Mouse (Mus musculus) hindbrain, embryonic 12.5 days (tissue): ENCODE results near the gene Klf13. TPM values are rescaled to one million over a fixed set of nuclear protein-coding genes. Genes with fewer than 3 reads are reported as not detected.

ENCODE experiments used
- ATAC-seq: fragments of 200-750 bp; cut with Nextera tagmentation; 2 replicates; pipeline ENCODE4 v1.8.0; 2017; ENCODE audit warnings: moderate TSS enrichment; ENCODE audit not compliant: low FRiP score
- H3K27ac ChIP-seq: fragments of 300-500 bp; sonication (generic); 2 replicates; pipeline ENCODE4 v1.5.1; 2016; ENCODE audit warnings: mild to moderate bottlenecking
- H3K27me3 ChIP-seq: fragments of 300-500 bp; sonication (generic); 2 replicates; pipeline ENCODE4 v1.6.1; 2016; ENCODE audit warnings: mild to moderate bottlenecking
- H3K36me3 ChIP-seq: fragments of 300-500 bp; sonication (generic); 2 replicates; pipeline ENCODE4 v1.6.1; 2016; ENCODE audit warnings: mild to moderate bottlenecking
- H3K4me1 ChIP-seq: fragments of 300-500 bp; sonication (generic); 2 replicates; pipeline ENCODE4 v1.6.1; 2016
- H3K4me2 ChIP-seq: fragments of 300-500 bp; sonication (generic); replicated peaks from 2 replicates; pipeline ENCODE4 v1.6.1; 2016; ENCODE audit warnings: mild to moderate bottlenecking
- H3K4me3 ChIP-seq: fragments of 300-500 bp; sonication (generic); 2 replicates; pipeline ENCODE4 v1.5.1; 2016; ENCODE audit warnings: mild to moderate bottlenecking
- H3K9ac ChIP-seq: fragments of 300-500 bp; sonication (generic); 2 replicates; pipeline ENCODE4 v1.6.1; 2016; ENCODE audit warnings: mild to moderate bottlenecking, moderate library complexity
- H3K9me3 ChIP-seq: fragments of 300-500 bp; sonication (generic); replicated peaks from 2 replicates; pipeline ENCODE4 v1.6.1; 2016; ENCODE audit warnings: mild to moderate bottlenecking
- WGBS: fragments of 180-500 bp; shearing (Covaris S2); methylation state at CpG from one replicate; pipeline ENCODE4 v1.1.7; 2016; 5-methylcytosine and 5-hydroxymethylcytosine counted together
- polyA plus RNA-seq: library from polyadenylated mRNA; unstranded; fragments of >200 nt; fragmentation: Nextera tagmentation; extraction: Ambion mirVana; gene quantifications from 2 replicates; pipeline ENCODE4 v1.2.1, GENCODE M21; 2016

Gene Klf13
- polyA plus RNA-seq, 1 experiment from 2014 or later: 30.1 TPM

GRCm38 (mm10) chr7:63941501-63941900 lies 2.8 kb upstream of the Klf13 start:
- no peak for ATAC-seq
- Histone ChIP-seq H3K36me3 (no peaks in the 10 kb centered on the region), H3K4me3 (no peak overlapping the region), H3K9me3 (no peaks in the 10 kb centered on the region), H3K27me3 (no peaks in the 10 kb centered on the region), H3K27ac (no peak overlapping the region), H3K4me1 (peaks cover 8% of the 10 kb centered on the region), H3K4me2 (no peak overlapping the region), H3K9ac (no peak overlapping the region)
- 84% methylated on average over 4 of the region's 4 CpGs for WGBS

DNA sequence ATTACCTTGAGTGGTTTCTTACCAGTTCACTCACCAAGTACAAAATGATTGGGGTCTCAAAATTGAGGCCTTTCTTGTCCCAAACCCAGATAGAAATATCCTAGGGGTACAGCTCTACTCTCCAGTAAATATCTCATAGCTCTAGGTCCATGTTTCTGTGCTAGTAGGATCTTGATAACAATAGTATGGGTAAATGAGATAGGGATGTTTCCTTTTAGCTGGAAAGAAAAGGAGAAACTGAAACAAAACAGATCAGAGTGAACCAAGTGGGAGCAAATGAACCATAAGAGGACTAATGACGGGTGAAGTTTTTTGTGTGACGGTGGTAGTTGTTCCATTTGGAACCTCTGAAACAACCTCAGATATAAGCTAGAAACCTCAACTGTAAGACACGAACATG lies 2.3 kb upstream of the Klf13 start:
- H3K4me3 ChIP-seq: no peak overlapping the region
- no peak overlapping the region for H3K4me2 ChIP-seq
- WGBS: 81% methylated on average over 3 of the region's 3 CpGs
- no peaks in the 10 kb centered on the region for H3K9me3 ChIP-seq
- H3K27me3 ChIP-seq: no peaks in the 10 kb centered on the region
- peaks cover 12% of the 10 kb centered on the region for H3K4me1 ChIP-seq
- H3K36me3 ChIP-seq: no peaks in the 10 kb centered on the region
- ATAC-seq: no peak
- no peak overlapping the region for H3K27ac ChIP-seq
- no peak overlapping the region for H3K9ac ChIP-seq

DNA sequence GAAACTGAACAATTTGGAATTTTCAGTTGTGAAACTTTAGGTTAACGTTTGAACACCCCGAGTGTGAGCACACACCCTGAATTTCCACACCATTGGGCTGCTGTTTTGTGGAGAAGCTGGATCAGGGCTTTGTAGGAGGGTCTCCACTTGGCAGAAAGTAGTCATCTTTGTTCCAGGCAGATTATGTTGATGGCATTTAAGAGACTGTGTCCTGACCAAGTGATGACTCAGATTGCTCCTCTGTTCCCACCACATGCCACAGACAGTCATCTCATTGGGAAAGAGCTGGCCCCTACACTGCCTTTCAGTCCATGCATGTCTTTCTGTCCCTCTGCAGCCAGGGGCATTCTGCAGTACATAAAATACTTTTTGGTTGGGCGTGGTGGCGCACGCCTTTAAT lies 1.6 kb upstream of the Klf13 start:
- no peak overlapping the region for H3K4me2 ChIP-seq
- H3K4me1 ChIP-seq: peaks cover 19% of the 10 kb centered on the region
- no peak overlapping the region for H3K27ac ChIP-seq
- H3K4me3 ChIP-seq: no peak overlapping the region
- 91% methylated on average over 5 of the region's 5 CpGs for WGBS
- no peaks in the 10 kb centered on the region for H3K36me3 ChIP-seq
- ATAC-seq: no peak
- H3K9me3 ChIP-seq: no peaks in the 10 kb centered on the region
- no peaks in the 10 kb centered on the region for H3K27me3 ChIP-seq
- no peak overlapping the region for H3K9ac ChIP-seq

GRCm38 (mm10) chr7:63939397-63939951 lies 759 bp upstream of the Klf13 start:
- ATAC-seq: peak; percentile 46; the same call in 1 of the 2 replicates
- 0% methylated on average over 37 of the region's 39 CpGs for WGBS
- peak overlapping the region; percentile 82 for H3K9ac ChIP-seq
- peak overlapping the region; percentile 90 for H3K4me2 ChIP-seq
- H3K4me1 ChIP-seq: peaks cover 27% of the 10 kb centered on the region
- H3K27ac ChIP-seq: peak overlapping the region; percentile 97
- no peaks in the 10 kb centered on the region for H3K9me3 ChIP-seq
- no peaks in the 10 kb centered on the region for H3K27me3 ChIP-seq
- H3K36me3 ChIP-seq: no peaks in the 10 kb centered on the region
- peak overlapping the region; percentile 68 for H3K4me3 ChIP-seq

- peak; percentile 75 for ATAC-seq
- peak overlapping the region; percentile 68 for H3K4me3 ChIP-seq
- H3K9ac ChIP-seq: peak overlapping the region; percentile 90
- H3K36me3 ChIP-seq: no peaks in the 10 kb centered on the region
- peak overlapping the region; percentile 90 for H3K4me2 ChIP-seq
- H3K4me1 ChIP-seq: peaks cover 29% of the 10 kb centered on the region
- no peaks in the 10 kb centered on the region for H3K27me3 ChIP-seq
- under 1% methylated on average over 85 of the region's 121 CpGs for WGBS
- peak overlapping the region; percentile 88 for H3K27ac ChIP-seq
- no peaks in the 10 kb centered on the region for H3K9me3 ChIP-seq
These were observed 425 bp downstream of the Klf13 start for GRCm38 (mm10) chr7:63938066-63938913.

GRCm38 (mm10) chr7:63937236-63938065 lies 1.3 kb downstream of the Klf13 start:
- Histone ChIP-seq H3K4me3 (peak overlapping the region; percentile 68), H3K27ac (peak overlapping the region; percentile 88), H3K27me3 (no peaks in the 10 kb centered on the region), H3K36me3 (no peaks in the 10 kb centered on the region), H3K4me2 (peak overlapping the region; percentile 90), H3K4me1 (peaks cover 29% of the 10 kb centered on the region), H3K9ac (peak overlapping the region; percentile 90), H3K9me3 (no peaks in the 10 kb centered on the region)
- WGBS: 1% methylated on average over 77 of the region's 88 CpGs
- peak; percentile 6 for ATAC-seq

GRCm38 (mm10) chr7:63936986-63937235 lies 1.8 kb downstream of the Klf13 start:
- Histone ChIP-seq H3K4me3 (peak overlapping the region; percentile 68), H3K4me2 (peak overlapping the region; percentile 90), H3K27ac (peak overlapping the region; percentile 88), H3K4me1 (peaks cover 29% of the 10 kb centered on the region), H3K27me3 (no peaks in the 10 kb centered on the region), H3K9me3 (no peaks in the 10 kb centered on the region), H3K36me3 (no peaks in the 10 kb centered on the region), H3K9ac (peak overlapping the region; percentile 90)
- no peak for ATAC-seq
- WGBS: under 1% methylated on average over 11 of the region's 11 CpGs

- Histone ChIP-seq H3K4me3 (peak overlapping the region; percentile 68), H3K27me3 (no peaks in the 10 kb centered on the region), H3K4me1 (peaks cover 29% of the 10 kb centered on the region), H3K27ac (peak overlapping the region; percentile 88), H3K4me2 (peak overlapping the region; percentile 90), H3K9ac (peak overlapping the region; percentile 90), H3K9me3 (no peaks in the 10 kb centered on the region), H3K36me3 (no peaks in the 10 kb centered on the region)
- WGBS: under 1% methylated on average over 34 of the region's 34 CpGs
- no peak for ATAC-seq
These were observed 2.3 kb downstream of the Klf13 start for GRCm38 (mm10) chr7:63936188-63936985.

GRCm38 (mm10) chr7:63935809-63936187 lies 2.9 kb downstream of the Klf13 start:
- Histone ChIP-seq H3K9me3 (no peaks in the 10 kb centered on the region), H3K36me3 (no peaks in the 10 kb centered on the region), H3K4me1 (peaks cover 29% of the 10 kb centered on the region), H3K27ac (no peak overlapping the region), H3K4me3 (peak overlapping the region; percentile 68), H3K4me2 (peak overlapping the region; percentile 90), H3K9ac (peak overlapping the region; percentile 90), H3K27me3 (no peaks in the 10 kb centered on the region)
- WGBS: 18% methylated on average over 8 of the region's 8 CpGs
- ATAC-seq: no peak

DNA sequence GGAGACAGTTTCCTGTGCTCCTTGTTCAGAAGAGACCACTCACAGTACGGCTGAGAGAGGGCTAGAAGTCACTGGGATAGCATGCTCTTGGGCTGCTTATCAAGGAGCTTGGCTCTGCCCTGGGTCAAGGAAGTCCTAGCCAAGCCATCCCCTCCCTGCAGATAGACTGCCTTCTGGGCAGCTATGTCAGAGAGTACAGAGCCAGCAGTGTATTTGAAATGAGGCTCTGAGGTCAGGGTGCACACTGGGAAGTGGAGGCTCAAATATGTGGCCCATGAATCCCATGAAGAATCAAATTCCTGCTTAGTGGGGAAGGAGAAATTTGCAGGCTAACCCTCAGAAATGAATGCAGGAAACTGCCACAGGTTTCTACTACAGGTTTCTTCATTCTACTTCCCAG lies 4.2 kb downstream of the Klf13 start:
- ATAC-seq: no peak
- Histone ChIP-seq H3K4me2 (peak overlapping the region; percentile 90; the same call in 1 of the 2 replicates), H3K4me3 (no peak overlapping the region), H3K9ac (no peak overlapping the region; the same call in 1 of the 2 replicates), H3K27ac (no peak overlapping the region), H3K9me3 (no peaks in the 10 kb centered on the region), H3K27me3 (no peaks in the 10 kb centered on the region), H3K4me1 (peaks cover 24% of the 10 kb centered on the region), H3K36me3 (no peaks in the 10 kb centered on the region)
- 82% methylated on average over 1 of the region's 1 CpGs for WGBS

GRCm38 (mm10) chr7:63933905-63934304 lies 4.8 kb downstream of the Klf13 start:
- H3K4me1 ChIP-seq: peaks cover 24% of the 10 kb centered on the region
- no peak overlapping the region for H3K4me2 ChIP-seq
- no peak for ATAC-seq
- no peak overlapping the region for H3K27ac ChIP-seq
- WGBS: 83% methylated on average over 6 of the region's 6 CpGs
- H3K9me3 ChIP-seq: no peaks in the 10 kb centered on the region
- H3K36me3 ChIP-seq: no peaks in the 10 kb centered on the region
- no peaks in the 10 kb centered on the region for H3K27me3 ChIP-seq
- no peak overlapping the region for H3K9ac ChIP-seq
- no peak overlapping the region for H3K4me3 ChIP-seq

DNA sequence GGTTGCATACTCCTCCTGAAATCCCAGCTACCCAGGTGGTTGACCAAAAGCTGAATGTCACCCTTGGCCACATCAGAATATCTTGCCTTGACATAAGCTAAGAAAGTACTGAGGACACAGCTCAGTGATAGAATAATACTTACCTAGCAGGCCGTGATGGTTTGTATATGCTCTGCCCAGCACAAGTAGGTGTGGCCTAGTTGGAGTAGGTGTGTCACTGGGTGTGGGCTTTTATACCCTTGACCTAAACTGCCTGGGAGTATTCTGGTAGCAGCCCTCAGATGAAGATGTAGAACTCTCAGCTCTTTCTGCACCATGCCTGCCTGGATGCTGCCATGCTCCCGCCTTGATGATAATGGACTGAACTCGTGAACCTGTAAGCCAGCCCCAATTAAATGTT lies 6.3 kb downstream of the Klf13 start:
- WGBS: 89% methylated on average over 3 of the region's 3 CpGs
- Histone ChIP-seq H3K27ac (no peak overlapping the region), H3K36me3 (no peaks in the 10 kb centered on the region), H3K4me2 (no peak overlapping the region), H3K27me3 (no peaks in the 10 kb centered on the region), H3K9ac (no peak overlapping the region), H3K4me3 (no peak overlapping the region), H3K4me1 (peaks cover 24% of the 10 kb centered on the region), H3K9me3 (no peaks in the 10 kb centered on the region)
- no peak for ATAC-seq
